Mouse (Mus musculus) MEL (cell line): ENCODE data around the gene Defb36. TPM values are rescaled to one million over a fixed set of nuclear protein-coding genes. Genes with fewer than 3 reads are reported as not detected.

Experiments
- DNase-seq: peaks from one replicate; pipeline ENCODE4 v3.0.0; 2011; ENCODE audit warnings: low read depth, low spot score
- H3K27ac ChIP-seq: 2 replicates; pipeline ENCODE4 v1.5.1; 2012; ENCODE audit warnings: low read depth, mild to moderate bottlenecking, control low read depth, low read length, moderate library complexity; ENCODE audit not compliant: control insufficient read depth
- H3K27me3 ChIP-seq, 2 experiments: fragments of 150-350 bp in 1 of 2; sonication (generic) in 1 of 2; 2 replicates each; pipeline ENCODE4 v1.6.1; 2012; ENCODE audit warnings: low read length in 2 of 2, mild to moderate bottlenecking in 2 of 2, improper control_type of control experiment in 1 of 2, moderate library complexity in 1 of 2; ENCODE audit not compliant: insufficient read depth in 2 of 2, control insufficient read depth in 1 of 2
- H3K36me3 ChIP-seq, 2 experiments: 2 replicates each; pipeline ENCODE4 v1.6.1; 2012 to 2014; ENCODE audit warnings: low read length in 2 of 2, improper control_type of control experiment in 1 of 2, inconsistent platforms in 1 of 2, mild to moderate bottlenecking in 1 of 2; ENCODE audit not compliant: insufficient read depth in 2 of 2, control insufficient read depth in 1 of 2
- H3K4me1 ChIP-seq, 2 experiments: fragments of 150-350 bp in 1 of 2; sonication (generic) in 1 of 2; 2 replicates each; pipeline ENCODE4 v1.6.1; 2012; ENCODE audit warnings: low read length in 2 of 2, improper control_type of control experiment in 1 of 2, mild to moderate bottlenecking in 1 of 2; ENCODE audit not compliant: insufficient read depth in 2 of 2, control insufficient read depth in 1 of 2
- H3K4me3 ChIP-seq, 2 experiments: fragments of 150-350 bp in 1 of 2; sonication (generic) in 1 of 2; 2 replicates each; pipeline ENCODE4 v1.5.1; 2012; ENCODE audit warnings: low read depth in 2 of 2, low read length in 2 of 2, mild to moderate bottlenecking in 2 of 2, moderate library complexity in 2 of 2, control low read depth in 1 of 2, improper control_type of control experiment in 1 of 2; ENCODE audit not compliant: control insufficient read depth in 1 of 2, insufficient read depth in 1 of 2
- H3K79me2 ChIP-seq: 2 replicates; pipeline ENCODE4 v1.6.1; 2012; ENCODE audit warnings: mild to moderate bottlenecking, low read length, moderate library complexity; ENCODE audit not compliant: control insufficient read depth, poor library complexity, insufficient read depth
- H3K9ac ChIP-seq: 2 replicates; pipeline ENCODE4 v1.6.1; 2012; ENCODE audit warnings: low read depth, mild to moderate bottlenecking, control low read depth, low read length, moderate library complexity; ENCODE audit not compliant: control insufficient read depth, poor library complexity, severe bottlenecking
- H3K9me3 ChIP-seq: fragments of 150-350 bp; sonication (generic); replicated peaks from 2 replicates; pipeline ENCODE4 v1.6.1; 2012; ENCODE audit warnings: mild to moderate bottlenecking, low read length, improper control_type of control experiment, moderate library complexity; ENCODE audit not compliant: insufficient read depth
- CHD1 ChIP-seq: IDR thresholded peaks from 2 replicates; pipeline ENCODE4 v1.6.1; 2012; ENCODE audit warnings: low read depth, mild to moderate bottlenecking, inconsistent platforms, low read length, improper control_type of control experiment
- CTCF ChIP-seq, 3 experiments: IDR thresholded peaks in 2 of 3; conservative IDR thresholded peaks in 1 of 3; 2 replicates each; pipeline ENCODE4 v1.5.1; 2011 to 2012; ENCODE audit warnings: low read length in 3 of 3, low read depth in 2 of 3, mild to moderate bottlenecking in 2 of 3, improper control_type of control experiment in 1 of 3, inconsistent platforms in 1 of 3, mixed read lengths in 1 of 3, moderate library complexity in 1 of 3; ENCODE audit not compliant: control insufficient read depth in 1 of 3, insufficient read depth in 1 of 3, poor library complexity in 1 of 3, severe bottlenecking in 1 of 3
- E2F4 ChIP-seq: IDR thresholded peaks from 2 replicates; pipeline ENCODE4 v1.6.1; 2011; ENCODE audit warnings: low read depth, low read length, improper control_type of control experiment, borderline replicate concordance
- EP300 ChIP-seq, 2 experiments: IDR thresholded peaks; 2 replicates each; pipeline ENCODE4 v1.6.1; 2011; ENCODE audit warnings: improper control_type of control experiment in 2 of 2, low read length in 2 of 2, low read depth in 1 of 2, mild to moderate bottlenecking in 1 of 2
- GABPA ChIP-seq: IDR thresholded peaks from 2 replicates; pipeline ENCODE4 v1.6.1; 2012; ENCODE audit warnings: low read depth, mild to moderate bottlenecking, inconsistent platforms, low read length, improper control_type of control experiment, moderate library complexity
- GATA1 ChIP-seq: IDR thresholded peaks from 2 replicates; pipeline ENCODE4 v1.6.1; 2011; ENCODE audit warnings: low read depth, low read length, improper control_type of control experiment
- HCFC1 ChIP-seq: IDR thresholded peaks from 2 replicates; pipeline ENCODE4 v1.6.1; 2012; ENCODE audit warnings: low read depth, mild to moderate bottlenecking, inconsistent platforms, low read length, improper control_type of control experiment, moderate library complexity
- JUND ChIP-seq: IDR thresholded peaks from 2 replicates; pipeline ENCODE4 v1.6.1; 2011; ENCODE audit warnings: low read depth, mild to moderate bottlenecking, improper control_type of control experiment, low read length
- KAT2A ChIP-seq: conservative IDR thresholded peaks from 2 replicates; pipeline ENCODE4 v1.6.1; 2012; ENCODE audit warnings: low read depth, low read length, improper control_type of control experiment, inconsistent platforms
- MAFK ChIP-seq: IDR thresholded peaks from 2 replicates; pipeline ENCODE4 v1.6.1; 2011; ENCODE audit warnings: low read depth, mild to moderate bottlenecking, low read length, improper control_type of control experiment, borderline replicate concordance
- MAZ ChIP-seq: IDR thresholded peaks from 2 replicates; pipeline ENCODE4 v1.6.1; 2012; ENCODE audit warnings: low read depth, mild to moderate bottlenecking, inconsistent platforms, low read length, improper control_type of control experiment
- MEF2A ChIP-seq: IDR thresholded peaks from 2 replicates; pipeline ENCODE4 v1.6.1; 2014; ENCODE audit warnings: low read depth, mild to moderate bottlenecking, inconsistent platforms, low read length, improper control_type of control experiment; ENCODE audit not compliant: poor library complexity, insufficient replicate concordance, severe bottlenecking; ENCODE audit errors: extremely low read depth
- MYB ChIP-seq: IDR thresholded peaks from 2 replicates; pipeline ENCODE4 v1.6.1; 2011; ENCODE audit warnings: mild to moderate bottlenecking, low read depth, low read length, improper control_type of control experiment
- NRF1 ChIP-seq: IDR thresholded peaks from 2 replicates; pipeline ENCODE4 v1.6.1; 2014; ENCODE audit warnings: low read depth, mild to moderate bottlenecking, inconsistent platforms, low read length, improper control_type of control experiment, moderate library complexity; ENCODE audit not compliant: poor library complexity, insufficient read depth, severe bottlenecking
- POLR2A ChIP-seq, 2 experiments: IDR thresholded peaks; 2 replicates each; pipeline ENCODE4 v1.6.1; 2011 to 2012; ENCODE audit warnings: low read length in 2 of 2, mild to moderate bottlenecking in 2 of 2, control low read depth in 1 of 2, improper control_type of control experiment in 1 of 2, low read depth in 1 of 2, moderate library complexity in 1 of 2; ENCODE audit not compliant: control insufficient read depth in 1 of 2, insufficient read depth in 1 of 2, poor library complexity in 1 of 2
- POLR2AphosphoS5 ChIP-seq: IDR thresholded peaks from 2 replicates; pipeline ENCODE4 v1.6.1; 2012; ENCODE audit warnings: low read depth, borderline replicate concordance, mild to moderate bottlenecking, inconsistent platforms, low read length, moderate library complexity, mixed read lengths
- RAD21 ChIP-seq: IDR thresholded peaks from 2 replicates; pipeline ENCODE4 v1.6.1; 2011; ENCODE audit warnings: mild to moderate bottlenecking, low read depth, low read length, improper control_type of control experiment
- RCOR1 ChIP-seq: IDR thresholded peaks from 2 replicates; pipeline ENCODE4 v1.6.1; 2012; ENCODE audit warnings: low read depth, mild to moderate bottlenecking, inconsistent platforms, low read length, improper control_type of control experiment
- SIN3A ChIP-seq: IDR thresholded peaks from 2 replicates; pipeline ENCODE4 v1.6.1; 2012; ENCODE audit warnings: low read length, improper control_type of control experiment, inconsistent platforms
- SMC3 ChIP-seq: IDR thresholded peaks from 2 replicates; pipeline ENCODE4 v1.6.1; 2011; ENCODE audit warnings: low read depth, low read length, improper control_type of control experiment
- TBP ChIP-seq: IDR thresholded peaks from 2 replicates; pipeline ENCODE4 v1.8.0; 2011; ENCODE audit warnings: low read depth, low read length, improper control_type of control experiment
- TCF12 ChIP-seq: IDR thresholded peaks from 2 replicates; pipeline ENCODE4 v1.6.1; 2014; ENCODE audit warnings: low read depth, mild to moderate bottlenecking, inconsistent platforms, low read length, improper control_type of control experiment, moderate library complexity
- USF1 ChIP-seq: IDR thresholded peaks from 2 replicates; pipeline ENCODE4 v1.6.1; 2014; ENCODE audit warnings: low read depth, mild to moderate bottlenecking, inconsistent platforms, low read length, improper control_type of control experiment, moderate library complexity
- ZC3H11A ChIP-seq: IDR thresholded peaks from 2 replicates; pipeline ENCODE4 v1.6.1; 2012; ENCODE audit warnings: low read depth, mild to moderate bottlenecking, inconsistent platforms, low read length, improper control_type of control experiment
- ZNF384 ChIP-seq: IDR thresholded peaks from 2 replicates; pipeline ENCODE4 v1.6.1; 2012; ENCODE audit warnings: low read depth, mild to moderate bottlenecking, inconsistent platforms, low read length, improper control_type of control experiment
- polyA plus RNA-seq, 2 experiments: library from polyadenylated mRNA; stranded (reverse) in 1 of 2; unstranded in 1 of 2; fragments of >175 nt in 1 of 2; fragments of >200 nt in 1 of 2; gene quantifications; 2 replicates each; pipeline versions ENCODE4 v1.2.1 to v1.2.4; 2012; ENCODE audit warnings: low replicate concordance in 2 of 2, low read depth in 1 of 2; ENCODE audit not compliant: insufficient read length in 2 of 2, insufficient read depth in 1 of 2, missing spikeins in 1 of 2
- total RNA-seq: library from RNA; depleted of rRNA; stranded (reverse); fragments of 300-350 nt; gene quantifications from 2 replicates; pipeline ENCODE4 v1.2.3, GENCODE M21; 2012

The Defb36 gene
- total and polyA plus RNA-seq, 3 experiments, result not detected

DNA sequence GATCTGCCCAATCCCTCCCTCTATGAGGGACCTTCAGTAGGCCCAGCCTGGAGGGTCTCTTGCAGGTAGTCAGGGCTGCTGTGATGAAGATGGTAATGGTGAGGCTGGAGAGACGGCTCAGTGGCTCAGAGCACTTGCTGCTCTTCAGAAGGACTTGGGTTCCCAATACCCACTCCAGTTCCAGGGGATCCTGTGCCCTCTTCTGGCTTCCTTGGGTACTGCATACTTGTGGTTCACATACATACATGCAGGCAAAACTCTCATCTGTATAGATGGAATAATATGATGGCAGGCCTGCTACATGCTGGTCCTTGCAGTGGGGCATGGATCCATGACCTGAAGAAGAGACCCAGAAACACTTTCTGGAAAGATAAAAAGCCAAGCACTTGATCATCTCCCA lies 4.6 kb downstream of the Defb36 start:
- no peaks in the 10 kb centered on the region for H3K4me1 ChIP-seq
- peak; percentile 10 for DNase-seq
- H3K9ac ChIP-seq, result no peak overlapping the region
- no peaks in the 10 kb centered on the region for H3K36me3 ChIP-seq
- no peaks in the 10 kb centered on the region for H3K79me2 ChIP-seq
- no peak overlapping the region for H3K4me3 ChIP-seq
- peaks cover 0 to 1% of the 10 kb centered on the region in 2 experiments; a peak in 2 of 4 replicates for H3K27me3 ChIP-seq
- no peaks in the 10 kb centered on the region for H3K9me3 ChIP-seq
- TF ChIP-seq ZC3H11A, result no peak
- TF ChIP-seq CTCF (IDR thresholded peaks at IDR 0.05 in 2 of 3, conservative IDR thresholded peaks at IDR 0.05 in 1 of 3; ENCODE audit: control insufficient read depth in 1 of 3, insufficient read depth in 1 of 3, low read depth in 2 of 3, low read length in 3 of 3, poor library complexity in 1 of 3, severe bottlenecking in 1 of 3), result peak in 2 of 3 experiments; percentile 9 to 21; a peak in 1 of 6 replicates
- no peak for TF ChIP-seq TCF12
- no peak for TF ChIP-seq EP300 (IDR thresholded peaks at IDR 0.05; ENCODE audit: low read depth in 1 of 2, low read length in 2 of 2)
- TF ChIP-seq MEF2A, result no peak
- no peak for TF ChIP-seq RAD21
- TF ChIP-seq NRF1, result no peak
- TF ChIP-seq USF1, result no peak
- no peak for TF ChIP-seq ZNF384
- H3K27ac ChIP-seq, result no peak overlapping the region

GRCm38 (mm10) chr2:152612193-152612592 lies 8.1 kb downstream of the Defb36 start:
- Histone ChIP-seq H3K27ac (no peak overlapping the region), H3K9ac (no peak overlapping the region), H3K4me3 (no peak overlapping the region), H3K27me3 (no peaks in the 10 kb centered on the region; a peak in 1 of 4 replicates), H3K9me3 (no peaks in the 10 kb centered on the region), H3K79me2 (no peaks in the 10 kb centered on the region), H3K4me1 (no peaks in the 10 kb centered on the region; a peak in 1 of 4 replicates), H3K36me3 (no peaks in the 10 kb centered on the region)
- TF ChIP-seq E2F4 (no peak), MYB (no peak), CHD1 (no peak), GATA1 (no peak), MAZ (no peak), JUND (no peak), POLR2AphosphoS5 (no peak), SMC3 (no peak), POLR2A (IDR thresholded peaks at IDR 0.05; ENCODE audit: control insufficient read depth in 1 of 2, insufficient read depth in 1 of 2, low read depth in 1 of 2, low read length in 2 of 2, poor library complexity in 1 of 2) (no peak), RCOR1 (no peak), MAFK (no peak), ZC3H11A (no peak), TCF12 (no peak), KAT2A (no peak), HCFC1 (no peak), CTCF (IDR thresholded peaks at IDR 0.05 in 2 of 3, conservative IDR thresholded peaks at IDR 0.05 in 1 of 3; ENCODE audit: control insufficient read depth in 1 of 3, insufficient read depth in 1 of 3, low read depth in 2 of 3, low read length in 3 of 3, poor library complexity in 1 of 3, severe bottlenecking in 1 of 3) (no peak), SIN3A (no peak), GABPA (no peak), TBP (no peak)
- no peak for DNase-seq
